Mouse (Mus musculus) lung, postnatal 14 days (tissue): ENCODE measurements around the gene Ppp4r1.

ENCODE experiments used
- DNase-seq: peaks from one replicate; pipeline ENCODE4 v3.0.0; 2021

Ppp4r1 gene

DNA sequence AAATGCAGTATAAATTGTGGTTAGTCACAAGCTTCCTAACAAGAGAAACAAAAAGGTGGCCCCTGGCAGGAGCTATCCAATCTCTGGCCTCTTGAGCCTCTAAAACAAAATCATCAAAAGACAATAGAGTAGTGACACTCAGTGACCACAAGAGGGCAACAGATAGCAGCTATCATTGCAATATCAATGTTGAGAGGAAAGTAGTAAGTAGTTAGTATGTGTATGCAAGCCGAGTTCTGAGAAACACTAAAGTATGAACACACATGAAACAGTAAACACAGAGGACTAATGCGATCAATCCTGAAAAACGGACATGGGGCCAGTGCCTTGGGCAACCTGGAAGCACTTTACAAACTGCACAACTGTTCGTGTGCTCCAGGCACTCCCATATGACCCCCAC lies 82.4 kb downstream of the Ppp4r1 start:
- peak; percentile 43 for DNase-seq

DNA sequence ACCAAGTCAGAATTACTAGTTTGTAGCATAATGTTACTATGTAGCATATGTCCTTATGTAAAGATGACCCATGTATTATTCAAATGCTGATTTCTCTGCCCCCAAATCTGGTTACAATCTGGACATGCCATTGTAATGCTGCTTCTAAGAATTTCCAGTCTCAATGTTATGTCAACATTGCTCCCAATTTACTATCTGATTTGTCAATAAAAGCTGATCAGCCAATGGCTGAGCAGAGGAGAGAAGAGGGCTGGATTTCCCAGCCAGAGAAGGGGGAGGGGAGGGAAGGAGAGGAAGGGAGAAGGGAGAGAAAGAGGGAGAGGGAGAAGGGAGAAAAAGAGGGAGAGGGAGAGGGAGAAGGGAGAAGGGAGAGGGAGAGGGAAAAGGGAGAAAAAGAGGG lies 82.9 kb downstream of the Ppp4r1 start:
- DNase-seq = no peak

DNA sequence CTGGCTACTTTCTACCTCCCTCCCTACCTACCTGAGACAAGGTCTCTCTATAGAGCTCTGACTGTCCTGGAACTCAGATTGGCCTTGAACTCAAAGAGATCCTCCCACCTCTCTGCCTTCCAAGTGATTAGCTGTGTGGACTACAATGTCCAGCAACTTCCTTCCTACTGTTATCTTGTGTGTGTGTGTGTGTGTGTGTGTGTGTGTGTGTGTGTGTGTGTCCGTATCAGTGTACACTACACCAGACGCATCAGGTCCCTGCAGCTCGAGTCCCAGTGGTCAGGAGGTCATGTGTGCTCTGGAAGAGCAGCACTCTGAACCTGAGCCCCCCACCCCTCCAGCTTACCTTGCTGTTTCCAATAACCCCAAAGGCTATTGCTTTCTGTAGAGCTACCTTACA lies 83.8 kb downstream of the Ppp4r1 start:
- no peak for DNase-seq

GRCm38 (mm10) chr17:65867996-65868395 lies 85.6 kb downstream of the Ppp4r1 start:
- DNase-seq = no peak

GRCm38 (mm10) chr17:65869720-65870119 lies 87.3 kb downstream of the Ppp4r1 start:
- no peak for DNase-seq

DNA sequence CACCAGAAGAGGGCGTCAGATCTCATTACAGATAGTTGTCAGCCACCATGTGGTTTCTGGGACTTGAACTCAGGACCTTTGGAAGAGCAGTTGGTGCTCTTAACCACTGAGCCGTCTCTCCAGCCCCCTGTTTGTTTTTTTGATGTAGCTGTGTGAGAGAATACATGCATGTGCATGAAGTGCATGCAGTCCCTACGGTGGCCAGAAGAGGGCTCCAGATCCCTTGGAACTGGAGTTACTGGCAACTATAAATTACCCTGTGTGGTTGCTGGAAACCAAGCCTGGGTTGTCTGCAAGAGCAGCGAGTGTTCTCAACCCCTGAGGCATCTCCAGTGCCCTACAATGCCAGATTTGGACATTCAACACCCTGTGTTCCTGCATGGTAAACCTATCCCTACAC lies 87.8 kb downstream of the Ppp4r1 start:
- peak; percentile 86 for DNase-seq

GRCm38 (mm10) chr17:65871641-65872041 lies 89.3 kb downstream of the Ppp4r1 start:
- no peak for DNase-seq

DNA sequence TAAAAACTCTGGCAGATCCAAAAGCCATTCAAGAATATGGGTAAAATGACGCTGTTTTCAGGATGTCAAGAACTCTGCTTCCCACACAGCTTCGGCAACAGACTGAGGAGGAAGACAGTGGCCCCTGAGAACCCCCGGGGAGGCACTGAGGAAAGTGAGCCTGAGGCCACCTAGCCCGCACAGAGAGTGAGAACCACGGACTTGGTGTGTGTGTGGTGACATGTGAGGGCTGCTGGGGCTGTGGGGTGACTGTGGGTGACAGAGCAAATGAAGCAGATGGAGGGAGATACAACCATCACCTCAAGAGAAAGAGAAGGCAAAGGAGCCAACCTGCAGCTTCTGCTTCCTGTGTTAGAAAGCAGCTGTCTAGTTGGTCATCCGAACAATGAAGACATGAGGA lies 89.7 kb downstream of the Ppp4r1 start:
- DNase-seq = no peak

GRCm38 (mm10) chr17:65872652-65873051 lies 90.3 kb downstream of the Ppp4r1 start:
- peak; percentile 59 for DNase-seq

DNA sequence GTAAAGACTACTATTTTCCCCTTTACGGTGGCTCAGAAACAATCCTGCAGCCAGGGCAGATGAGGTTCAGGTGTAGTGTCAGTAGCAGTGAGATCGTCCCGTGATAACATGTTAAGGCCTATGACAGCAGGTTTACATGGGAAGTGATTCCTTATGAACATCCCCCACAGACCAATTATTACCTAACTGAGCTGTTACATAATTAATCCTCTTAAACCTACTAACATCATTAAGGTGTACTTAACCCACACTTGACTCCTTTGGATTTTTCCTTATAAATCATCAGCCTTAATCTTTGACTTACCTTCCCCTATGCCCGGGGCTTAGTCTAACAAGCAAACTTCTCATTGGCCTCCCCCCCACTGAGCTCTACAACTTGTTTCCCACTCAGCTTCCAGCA lies 90.8 kb downstream of the Ppp4r1 start:
- no peak for DNase-seq

DNA sequence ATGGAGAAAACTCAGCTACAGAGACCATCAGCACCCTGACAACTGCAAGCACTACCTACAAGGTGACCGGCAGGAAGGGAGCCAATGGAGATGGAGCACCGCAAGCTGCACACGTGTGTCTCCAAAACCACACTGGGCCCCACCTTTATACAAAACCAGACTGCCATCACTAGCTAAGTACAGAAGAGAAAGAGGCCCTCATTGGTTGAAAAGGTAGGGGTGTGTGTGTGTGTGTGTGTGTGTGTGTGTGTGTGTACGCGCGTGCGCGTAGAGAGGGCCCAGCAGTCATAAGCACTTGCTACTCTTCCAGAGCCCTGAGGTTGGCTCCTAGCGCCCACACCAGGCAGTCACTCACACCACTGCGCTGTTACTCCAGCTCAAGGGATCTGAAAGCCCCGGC lies 91.5 kb downstream of the Ppp4r1 start:
- no peak for DNase-seq

GRCm38 (mm10) chr17:65877026-65877425 lies 94.7 kb downstream of the Ppp4r1 start:
- no peak for DNase-seq

DNA sequence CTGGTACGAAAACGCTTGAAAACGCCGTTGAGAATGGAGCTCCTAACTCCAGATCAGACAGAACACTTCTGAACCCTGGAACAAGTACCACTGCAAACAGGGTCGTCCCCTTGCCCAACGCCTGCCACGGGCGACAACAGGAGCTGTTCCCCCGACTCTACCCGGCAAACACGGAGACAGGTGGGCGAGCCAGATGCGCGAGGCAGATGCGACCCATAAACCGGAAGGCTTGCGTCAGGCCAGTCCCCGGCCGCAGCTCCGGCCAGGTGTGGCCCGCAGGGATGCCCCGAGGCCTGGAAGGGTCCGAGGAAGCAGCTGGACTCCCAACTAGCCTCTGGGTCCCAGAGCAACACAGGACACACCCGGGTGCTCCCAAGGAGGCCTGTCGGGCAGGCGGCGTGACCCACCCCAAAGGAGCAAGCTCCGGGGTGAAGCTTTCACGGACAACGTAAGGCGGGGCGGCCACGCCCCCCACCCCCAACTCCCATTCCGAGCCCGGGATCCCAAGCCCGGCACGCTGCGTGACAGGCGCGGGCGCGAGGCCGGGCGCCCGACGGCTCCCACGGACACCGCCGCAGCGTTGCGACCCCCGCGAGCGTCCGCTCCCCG lies 101.8 kb downstream of the Ppp4r1 start:
- DNase-seq = peak; percentile 42

DNA sequence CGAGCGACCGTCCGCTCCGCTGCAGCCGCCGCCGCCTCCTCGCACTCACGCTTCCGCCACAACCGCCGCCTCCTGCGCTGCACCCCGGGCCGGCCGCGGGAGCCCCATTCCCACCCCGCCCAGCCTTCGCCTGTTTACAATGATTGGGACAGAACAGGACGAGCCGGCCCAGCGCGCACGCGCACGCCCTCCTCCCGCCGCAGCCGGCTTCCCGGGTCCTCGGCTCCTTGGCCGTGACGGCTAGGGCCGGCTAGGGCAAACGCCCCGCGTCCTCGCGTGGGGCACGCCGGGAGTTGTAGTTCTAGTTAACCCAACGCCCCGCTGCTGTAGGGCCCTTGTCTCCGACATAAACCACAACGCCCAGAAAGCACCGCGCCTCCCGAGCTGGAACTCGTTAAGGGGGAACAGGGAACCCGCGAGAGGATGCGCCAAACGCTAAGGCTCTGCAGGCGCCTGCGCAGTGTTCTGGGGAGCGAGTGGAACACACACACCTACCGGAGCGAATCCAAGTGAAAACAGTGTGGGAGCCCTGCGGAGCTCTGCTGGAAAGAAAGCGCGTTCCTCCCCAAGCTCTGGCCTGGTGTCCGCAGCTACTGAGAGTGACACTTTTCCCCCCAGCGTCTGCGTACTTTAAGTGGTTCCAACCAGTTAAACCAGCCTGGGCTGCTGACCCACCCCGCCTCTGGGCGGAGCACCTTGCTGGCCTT lies 102.5 kb downstream of the Ppp4r1 start:
- DNase-seq = peak; percentile 98

GRCm38 (mm10) chr17:65885398-65885696 lies 103.0 kb downstream of the Ppp4r1 start:
- no peak for DNase-seq

DNA sequence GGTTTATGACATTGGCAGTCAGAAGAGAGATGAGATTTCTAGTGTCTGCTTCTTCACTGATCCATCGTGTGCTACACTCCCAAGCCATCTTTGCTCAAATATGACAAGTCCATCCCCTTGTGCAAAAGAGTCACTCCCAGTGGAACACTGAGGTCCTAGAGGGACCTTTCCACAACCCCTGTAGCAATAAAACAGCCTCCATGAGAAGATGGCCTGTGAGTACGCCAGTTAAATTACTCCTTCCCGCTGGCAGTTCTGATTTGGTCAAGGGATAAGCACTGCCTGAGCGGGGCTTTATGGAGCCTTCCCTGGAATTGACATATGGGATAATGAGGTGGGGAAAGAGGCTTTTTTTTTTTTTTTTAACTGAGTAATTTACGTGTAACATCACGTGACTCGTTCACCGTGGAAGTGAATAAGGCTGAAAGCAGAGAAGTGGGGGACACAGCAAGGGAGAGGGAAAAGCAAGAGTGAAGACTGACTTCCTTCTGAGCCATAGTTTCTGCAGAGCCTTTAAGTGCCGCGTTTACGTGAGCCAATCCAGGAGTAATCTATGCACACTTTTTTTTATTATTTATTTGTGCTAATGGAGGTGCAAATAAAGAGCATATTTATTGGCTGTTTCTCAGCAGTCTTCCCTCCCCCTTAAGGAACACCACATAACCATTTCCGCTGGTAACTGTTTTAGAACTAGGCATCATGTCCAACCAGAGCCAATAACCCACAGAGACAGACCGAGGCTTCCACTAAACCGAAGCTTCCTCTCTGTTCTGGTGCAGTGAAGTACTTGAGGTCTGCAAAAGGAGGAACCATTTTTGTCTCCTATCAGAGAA lies 103.5 kb downstream of the Ppp4r1 start, which contains the start of gene Ralbp1:
Gene Ralbp1 (minus strand): TSS at position 102 of the 833 bp plus-strand sequence.
- peak; percentile 22 for DNase-seq

DNA sequence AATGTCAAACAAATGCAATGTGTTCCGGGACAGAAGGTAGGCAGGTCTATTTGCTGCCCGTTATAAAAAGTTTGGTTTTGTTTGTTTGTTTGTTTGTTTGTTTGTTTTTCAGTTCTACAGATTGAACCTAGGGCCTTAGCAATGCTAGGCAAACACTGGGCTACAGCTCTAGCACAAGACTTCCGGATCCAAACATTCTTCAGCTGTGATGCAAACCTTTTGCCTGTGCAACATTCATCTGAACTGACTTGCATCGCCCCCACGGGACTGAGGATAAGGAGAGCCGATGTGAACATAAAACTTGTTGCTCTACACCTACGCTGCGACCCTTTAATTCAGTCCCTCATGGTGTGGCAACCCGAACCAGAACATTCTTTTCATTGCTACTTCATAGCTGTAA lies 104.2 kb downstream of the Ppp4r1 start:
- no peak for DNase-seq

GRCm38 (mm10) chr17:65889476-65889875 lies 107.1 kb downstream of the Ppp4r1 start:
- no peak for DNase-seq
